Mouse (Mus musculus): Measurements from ENCODE around the gene Tmem143. TPM values are rescaled to one million over a fixed set of nuclear protein-coding genes. Genes with fewer than 3 reads are reported as not detected.
A peak's percentile ranks its signal among the peaks of the same experiment; 100 is the strongest.
"Not testable (repeated sequence)": the region's sequence is repeated elsewhere in the genome, so short reads cannot be mapped to it uniquely, and the experiment has no call there.

Gene Tmem143
- 28.7 and 33.5 TPM in 2 replicates for polyA plus RNA-seq (2012; rRNA removed)

GRCm38 (mm10) chr7:45896517-45897257 lies at the start of gene Tmem143, which contains the start of gene Syngr4:
Tmem143 (plus strand) TSS chr7:45896941.
Syngr4 (minus strand) TSS chr7:45896714.
- DNase-seq (ENCODE audit: low read depth, low spot score), result peak; percentile 98
- 1% methylated on average over 40 of the region's 40 CpGs for WGBS

DNA sequence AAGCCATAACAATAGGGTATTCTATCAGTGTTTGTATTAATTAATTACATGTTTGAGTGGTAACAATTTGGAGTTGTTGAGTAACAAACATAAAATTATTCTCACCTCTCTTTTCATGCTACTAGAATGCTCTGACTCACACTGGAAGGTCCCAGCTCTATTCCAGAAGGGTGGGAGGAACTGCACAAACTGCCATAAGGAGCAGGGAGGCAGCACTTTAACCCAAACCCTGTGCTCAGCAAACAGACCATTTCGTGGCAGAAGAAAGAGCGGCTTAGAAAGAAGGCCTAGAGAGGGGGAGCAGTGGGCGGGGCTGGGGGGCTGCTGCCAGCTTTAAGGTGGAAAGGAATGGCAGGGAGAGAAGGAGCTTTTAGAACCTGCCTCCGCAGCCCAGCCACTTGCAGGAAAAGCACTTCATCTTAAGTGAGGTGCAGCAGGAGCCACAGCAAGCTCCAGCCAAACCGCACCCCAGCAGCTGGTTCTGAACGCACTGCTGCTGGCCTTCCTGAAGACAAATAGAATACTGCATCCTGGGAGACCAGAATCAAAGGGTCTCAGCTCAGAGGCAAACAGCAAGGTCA lies 48.2 kb upstream of the Tmem143 start:
- WGBS, result 22% methylated on average over 6 of the region's 6 CpGs
- DNase-seq (ENCODE audit: low read depth, low spot score), result no peak

- 76% methylated on average over 3 of the region's 3 CpGs for WGBS
- no peak for DNase-seq (ENCODE audit: low read depth, low spot score)
Measured at GRCm38 (mm10) chr7:45850661-45851060, 46.1 kb upstream of the Tmem143 start.

DNA sequence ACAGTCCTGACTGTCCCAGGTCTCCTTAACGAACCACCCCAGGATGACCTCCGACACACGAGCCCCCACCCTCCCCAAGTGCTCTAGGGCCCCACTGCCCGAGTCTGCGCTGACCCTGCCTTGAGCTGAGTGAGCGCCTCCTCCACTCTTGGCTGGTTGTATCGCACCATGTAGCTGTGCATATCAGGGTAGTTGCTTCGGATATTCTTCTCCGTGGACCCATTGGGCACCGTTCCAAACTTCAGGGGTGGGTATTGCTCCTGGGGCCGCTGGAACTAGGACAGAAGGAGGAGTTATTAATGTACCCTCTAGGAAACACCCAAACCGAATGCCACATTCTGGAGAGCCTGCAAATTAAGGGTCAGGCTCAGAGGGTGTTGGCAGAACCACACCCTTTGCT lies 43.7 kb upstream of the Tmem143 start:
- 79% methylated on average over 12 of the region's 12 CpGs for WGBS
- DNase-seq (ENCODE audit: low read depth, low spot score), result no peak

GRCm38 (mm10) chr7:45856950-45857901 lies 39.5 kb upstream of the Tmem143 start:
- DNase-seq (ENCODE audit: low read depth, low spot score), result no peak
- WGBS, result 18% methylated on average over 30 of the region's 30 CpGs

GRCm38 (mm10) chr7:45859008-45859407 lies 37.7 kb upstream of the Tmem143 start:
- 33% methylated on average over 4 of the region's 4 CpGs for WGBS

DNA sequence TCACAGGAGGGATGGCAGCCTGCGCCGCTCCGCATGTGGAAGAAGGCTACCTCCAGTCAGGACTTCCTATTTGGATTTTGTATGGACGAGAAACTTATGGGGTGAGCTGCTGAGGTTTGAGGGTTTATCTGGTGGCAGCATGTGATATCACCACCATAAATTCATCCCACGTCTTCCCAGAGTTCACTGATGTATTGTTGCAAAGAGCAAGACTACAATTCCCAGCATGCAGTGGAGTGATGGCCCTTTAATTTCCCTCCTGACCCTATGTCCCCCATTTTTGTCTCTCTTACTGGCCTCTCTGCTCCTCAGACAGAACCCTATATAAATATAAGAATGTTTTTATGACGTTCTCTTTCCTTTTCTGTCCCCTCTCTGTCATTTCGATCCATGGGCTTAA lies 33.9 kb upstream of the Tmem143 start:
- DNase-seq (ENCODE audit: low read depth, low spot score), result no peak
- WGBS, result 83% methylated on average over 7 of the region's 7 CpGs

More at GRCm38 (mm10) chr7:45859008-45859407, 37.7 kb upstream of the Tmem143 start:
- DNase-seq (ENCODE audit: low read depth, low spot score), result no peak

- 62% methylated on average over 3 of the region's 3 CpGs for WGBS
- no peak for DNase-seq (ENCODE audit: low read depth, low spot score)
Measured at GRCm38 (mm10) chr7:45864435-45864834, 32.3 kb upstream of the Tmem143 start.

- peak; percentile 50 for DNase-seq (ENCODE audit: low read depth, low spot score)
- WGBS, result under 1% methylated on average over 117 of the region's 117 CpGs
Measured at GRCm38 (mm10) chr7:45865925-45866910, 30.5 kb upstream of the Tmem143 start.

GRCm38 (mm10) chr7:45867871-45868270 lies 28.9 kb upstream of the Tmem143 start:
- 77% methylated on average over 2 of the region's 2 CpGs for WGBS
- no peak for DNase-seq (ENCODE audit: low read depth, low spot score)

DNA sequence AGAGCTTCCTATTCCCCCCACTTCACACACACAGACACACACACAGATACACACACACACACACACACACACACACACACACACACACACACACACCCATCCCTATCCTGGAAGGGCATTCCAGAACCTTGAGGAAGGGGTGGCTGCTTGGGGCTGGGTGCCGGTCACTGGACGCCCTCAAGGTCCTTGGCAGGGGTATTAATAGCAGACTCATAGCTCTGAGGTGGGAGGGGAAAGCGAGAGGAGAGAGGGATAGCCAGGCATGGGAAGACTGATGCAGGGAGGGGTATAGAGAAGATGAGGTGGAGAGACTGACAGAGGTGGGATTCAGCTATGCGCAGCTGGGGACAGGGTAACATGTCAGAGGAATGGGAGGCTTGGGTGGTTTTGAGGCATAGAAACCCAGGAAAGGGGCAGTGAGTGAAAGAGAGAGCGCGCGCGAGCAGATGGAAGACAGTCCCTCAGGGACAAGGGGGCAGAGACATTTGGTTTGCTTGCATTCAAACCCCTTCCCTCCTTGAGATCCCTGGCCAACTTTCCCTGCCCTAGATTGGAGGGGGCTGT lies 27.6 kb upstream of the Tmem143 start:
- no peak for DNase-seq (ENCODE audit: low read depth, low spot score)

GRCm38 (mm10) chr7:45869787-45870186 lies 27.0 kb upstream of the Tmem143 start:
- 8% methylated on average over 14 of the region's 14 CpGs for WGBS
- no peak for DNase-seq (ENCODE audit: low read depth, low spot score)

More for the DNA sequence above, 27.6 kb upstream of the Tmem143 start:
- WGBS, result 34% methylated on average over 8 of the region's 8 CpGs

- WGBS, result 6% methylated on average over 30 of the region's 30 CpGs
Measured at GRCm38 (mm10) chr7:45870282-45871058, 26.3 kb upstream of the Tmem143 start.

DNA sequence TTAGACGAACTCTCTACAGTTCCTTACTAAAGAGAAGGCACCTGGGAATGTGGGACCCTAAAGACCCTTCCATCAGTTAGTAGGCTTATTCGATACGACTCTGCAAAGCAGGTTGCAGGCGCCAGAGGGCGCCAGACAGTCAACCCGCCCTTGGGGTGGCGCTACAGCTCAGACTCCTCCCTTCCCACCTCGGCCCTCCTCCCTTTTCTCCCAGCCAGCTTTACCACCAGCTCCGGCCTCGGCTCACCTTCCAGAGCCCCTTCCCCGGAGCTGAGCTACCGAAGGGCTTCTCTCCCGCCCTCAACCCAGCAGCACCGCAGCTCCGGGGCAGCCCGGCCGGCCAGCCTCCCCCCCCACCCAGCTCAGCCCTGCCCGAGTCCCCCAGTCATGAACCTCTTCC lies 24.1 kb upstream of the Tmem143 start, which contains the start of gene Kdelr1:
Gene Kdelr1 (plus strand): TSS at position 149 of the 400 bp plus-strand sequence.
- under 1% methylated on average over 18 of the region's 18 CpGs for WGBS

More at GRCm38 (mm10) chr7:45870282-45871058, 26.3 kb upstream of the Tmem143 start:
- DNase-seq (ENCODE audit: low read depth, low spot score), result no peak

GRCm38 (mm10) chr7:45873061-45873947 lies 23.4 kb upstream of the Tmem143 start:
- DNase-seq (ENCODE audit: low read depth, low spot score), result peak; percentile 25
- 1% methylated on average over 28 of the region's 28 CpGs for WGBS

More for the DNA sequence above, 24.1 kb upstream of the Tmem143 start, which contains the start of gene Kdelr1:
- DNase-seq (ENCODE audit: low read depth, low spot score), result peak; percentile 44

GRCm38 (mm10) chr7:45876895-45877294 lies 19.8 kb upstream of the Tmem143 start:
- no peak for DNase-seq (ENCODE audit: low read depth, low spot score)
- WGBS, result 95% methylated on average over 7 of the region's 7 CpGs

GRCm38 (mm10) chr7:45878278-45878677 lies 18.5 kb upstream of the Tmem143 start, which contains the start of gene Grin2d:
Grin2d (minus strand) TSS chr7:45878378.
- DNase-seq (ENCODE audit: low read depth, low spot score), result not testable (repeated sequence)
- WGBS, result 92% methylated on average over 1 of the region's 1 CpGs

All from large intestine, adult 2 months (tissue).